Mouse (Mus musculus) erythroblast, embryonic 14.5 days (primary cell): Measurements from ENCODE around the gene Asxl1.

Experiments
- GATA1 ChIP-seq: IDR thresholded peaks from 2 replicates; pipeline ENCODE4 v1.6.1; 2012; ENCODE audit warnings: low read length, inconsistent platforms, mixed read lengths
- TAL1 ChIP-seq: IDR thresholded peaks from 3 replicates; pipeline ENCODE4 v1.6.1; 2012; ENCODE audit warnings: low read length, inconsistent platforms, mixed read lengths

DNA sequence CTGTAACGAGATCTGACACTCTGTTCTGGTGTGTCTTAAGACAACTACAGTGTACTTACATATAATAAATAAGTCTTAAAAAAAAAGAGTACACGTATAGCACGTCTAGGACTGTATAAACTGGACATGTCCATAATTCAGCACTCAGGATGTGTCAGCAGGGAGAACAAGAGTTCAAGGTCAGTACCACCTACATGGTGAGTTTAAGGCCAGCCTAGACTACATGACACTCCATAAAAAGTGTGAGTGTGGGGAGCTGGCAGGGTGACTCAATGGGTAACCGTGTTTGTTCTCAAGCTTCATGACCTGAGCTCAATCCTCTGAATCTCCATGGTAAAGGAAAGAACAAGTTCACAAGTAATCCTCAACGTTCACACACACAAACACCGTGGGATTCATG, 102.9 kb downstream of the Asxl1 start:
- TF ChIP-seq GATA1, result no peak
- no peak for TF ChIP-seq TAL1
